Mouse (Mus musculus): ENCODE results near the gene Ccdc141. TPM values are rescaled to one million over a fixed set of nuclear protein-coding genes. Genes with fewer than 3 reads are reported as not detected.

Ccdc141 gene
- polyA plus RNA-seq, 1 experiment = 16.3 TPM

DNA sequence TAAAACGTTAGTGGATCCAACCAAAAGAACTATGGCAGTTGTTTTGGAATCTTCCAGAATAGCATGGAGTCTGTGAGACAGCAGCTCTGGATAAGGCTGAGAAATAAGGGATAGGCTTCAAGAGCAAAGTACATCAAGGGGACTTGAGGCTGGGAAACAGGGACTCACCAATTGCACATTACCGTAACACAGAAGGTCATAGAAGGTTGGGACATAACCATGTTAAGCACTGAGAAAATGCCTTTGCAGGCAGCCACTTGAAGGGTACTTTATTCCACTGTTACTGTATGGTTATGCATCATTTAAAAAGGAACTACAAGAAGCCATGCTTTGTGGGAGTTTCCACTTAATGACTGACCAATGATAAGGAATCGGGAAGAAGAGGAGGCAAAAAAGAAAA is 71.7 kb downstream of the Ccdc141 start:
- no peak overlapping the region for H3K27ac ChIP-seq (ENCODE audit: insufficient read depth, low read length)
- H3K4me3 ChIP-seq (ENCODE audit: insufficient read depth, low read length) = no peak overlapping the region
- peaks cover 2% of the 10 kb centered on the region; the same call in 1 of the 2 replicates for H3K4me1 ChIP-seq (ENCODE audit: control insufficient read depth, insufficient read depth, low read length)
- TF ChIP-seq POLR2A (IDR thresholded peaks at IDR 0.05; ENCODE audit: low read depth, low read length) = no peak
- TF ChIP-seq CTCF (IDR thresholded peaks at IDR 0.05; ENCODE audit: borderline replicate concordance, insufficient read depth, low read length) = no peak

DNA sequence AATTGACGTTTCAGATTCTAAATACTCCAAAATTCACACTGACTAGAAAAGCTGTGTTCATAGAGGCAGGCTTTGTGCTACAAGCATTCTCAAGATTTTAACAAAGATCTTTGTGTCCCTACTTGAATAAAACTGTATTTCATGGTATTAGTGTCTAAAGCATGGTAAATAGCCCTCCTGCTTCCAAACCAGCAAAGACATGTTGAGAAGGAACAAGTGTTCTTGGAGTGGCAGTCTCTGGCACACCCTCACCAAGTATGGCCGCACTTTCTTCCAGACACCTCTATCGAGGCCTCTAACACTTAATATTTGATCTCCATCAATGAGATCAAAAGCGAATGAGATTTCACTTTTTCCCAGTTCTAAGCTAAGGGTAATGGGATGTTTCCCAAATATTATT is 78.7 kb downstream of the Ccdc141 start:
- Histone ChIP-seq H3K27ac (ENCODE audit: insufficient read depth, low read length) (no peak overlapping the region), H3K4me3 (ENCODE audit: insufficient read depth, low read length) (no peak overlapping the region), H3K4me1 (ENCODE audit: control insufficient read depth, insufficient read depth, low read length) (no peaks in the 10 kb centered on the region)
- TF ChIP-seq CTCF (IDR thresholded peaks at IDR 0.05; ENCODE audit: borderline replicate concordance, insufficient read depth, low read length) = no peak
- TF ChIP-seq POLR2A (IDR thresholded peaks at IDR 0.05; ENCODE audit: low read depth, low read length) = no peak

DNA sequence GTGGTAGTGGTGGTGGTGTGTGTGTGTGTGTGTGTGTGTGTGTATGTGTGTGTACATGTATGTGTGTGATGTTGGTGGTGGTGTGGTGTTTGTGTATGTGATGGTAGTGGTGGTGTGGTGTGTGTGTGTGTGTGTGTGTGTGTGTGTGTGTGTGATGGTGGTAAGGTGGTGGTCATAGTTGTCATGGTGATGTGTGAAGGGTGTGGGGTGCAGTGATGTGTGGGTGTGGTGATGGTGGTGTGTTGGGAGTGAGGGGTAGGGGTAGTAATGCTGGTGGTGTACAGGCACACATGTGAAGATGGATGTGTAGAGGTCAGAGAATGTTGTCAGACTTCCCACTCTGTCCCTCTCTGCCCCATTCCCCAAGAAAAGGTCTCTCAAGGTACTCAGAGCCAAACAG is 85.1 kb downstream of the Ccdc141 start:
- Histone ChIP-seq H3K4me1 (ENCODE audit: control insufficient read depth, insufficient read depth, low read length) (no peaks in the 10 kb centered on the region), H3K4me3 (ENCODE audit: insufficient read depth, low read length) (no peak overlapping the region), H3K27ac (ENCODE audit: insufficient read depth, low read length) (no peak overlapping the region)
- TF ChIP-seq CTCF (IDR thresholded peaks at IDR 0.05; ENCODE audit: borderline replicate concordance, insufficient read depth, low read length) (no peak), POLR2A (IDR thresholded peaks at IDR 0.05; ENCODE audit: low read depth, low read length) (no peak)

DNA sequence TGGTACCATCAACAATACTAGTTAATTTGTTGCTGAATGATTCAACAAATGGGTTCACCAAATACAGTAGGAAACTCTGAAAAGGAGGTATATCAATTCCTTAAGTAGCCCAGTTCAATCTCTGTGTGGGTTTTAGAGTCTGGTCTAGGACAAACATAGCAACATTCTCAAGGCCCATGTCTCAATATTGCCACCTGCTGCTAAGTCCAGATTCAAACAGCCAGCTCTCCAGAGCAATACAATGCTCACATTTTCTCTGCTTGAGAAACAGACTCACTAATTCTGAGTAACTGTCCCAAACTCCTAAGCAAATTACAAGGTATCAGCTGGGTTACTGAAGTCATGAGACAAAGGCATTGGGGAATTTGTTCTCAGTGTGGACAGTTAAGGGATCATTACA is 85.8 kb downstream of the Ccdc141 start:
- no peak for TF ChIP-seq POLR2A (IDR thresholded peaks at IDR 0.05; ENCODE audit: low read depth, low read length)
- no peak for TF ChIP-seq CTCF (IDR thresholded peaks at IDR 0.05; ENCODE audit: borderline replicate concordance, insufficient read depth, low read length)
- Histone ChIP-seq H3K27ac (ENCODE audit: insufficient read depth, low read length) (no peak overlapping the region), H3K4me1 (ENCODE audit: control insufficient read depth, insufficient read depth, low read length) (no peaks in the 10 kb centered on the region), H3K4me3 (ENCODE audit: insufficient read depth, low read length) (no peak overlapping the region)

DNA sequence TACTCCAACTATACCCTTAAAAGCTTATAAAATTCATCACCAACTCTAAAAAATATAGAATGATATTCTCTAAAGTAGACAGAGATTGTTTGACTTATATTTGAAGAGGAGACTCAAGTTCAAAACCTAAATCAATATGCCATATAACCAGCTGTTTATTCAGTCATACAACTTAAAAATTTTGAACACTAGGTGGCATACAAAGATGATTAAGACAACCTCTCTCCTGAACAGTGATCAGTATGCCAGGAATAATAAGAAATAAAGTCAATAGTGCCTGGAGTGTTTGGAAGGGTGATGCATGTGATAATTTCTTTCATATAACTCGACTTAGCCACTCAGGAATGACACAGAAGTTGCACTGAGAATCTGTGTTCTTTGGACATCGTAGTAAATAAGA is 89.3 kb downstream of the Ccdc141 start:
- Histone ChIP-seq H3K4me3 (ENCODE audit: insufficient read depth, low read length) (no peak overlapping the region), H3K4me1 (ENCODE audit: control insufficient read depth, insufficient read depth, low read length) (no peaks in the 10 kb centered on the region), H3K27ac (ENCODE audit: insufficient read depth, low read length) (no peak overlapping the region)
- TF ChIP-seq CTCF (IDR thresholded peaks at IDR 0.05; ENCODE audit: borderline replicate concordance, insufficient read depth, low read length) (no peak), POLR2A (IDR thresholded peaks at IDR 0.05; ENCODE audit: low read depth, low read length) (no peak)

DNA sequence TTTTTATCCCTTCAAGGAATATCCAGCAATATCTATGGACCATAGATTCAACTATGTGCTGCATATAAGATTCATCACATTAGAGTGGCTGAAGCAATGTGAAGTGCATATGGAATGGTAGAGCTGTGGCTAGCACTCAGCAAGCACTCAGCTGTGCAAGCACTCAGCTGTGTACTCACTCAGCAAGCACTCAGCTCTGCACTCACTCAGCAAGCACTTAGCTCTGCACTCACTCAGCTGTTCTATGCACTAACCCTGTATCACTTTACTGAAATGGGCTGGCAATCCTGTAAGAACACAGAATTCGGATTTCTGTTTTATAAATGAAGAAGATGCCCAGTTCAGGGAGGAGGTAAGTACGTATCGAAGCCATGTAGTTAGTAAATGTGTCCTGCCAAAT is 89.8 kb downstream of the Ccdc141 start:
- TF ChIP-seq POLR2A (IDR thresholded peaks at IDR 0.05; ENCODE audit: low read depth, low read length) = no peak
- no peak for TF ChIP-seq CTCF (IDR thresholded peaks at IDR 0.05; ENCODE audit: borderline replicate concordance, insufficient read depth, low read length)
- H3K4me1 ChIP-seq (ENCODE audit: control insufficient read depth, insufficient read depth, low read length) = no peaks in the 10 kb centered on the region
- no peak overlapping the region for H3K27ac ChIP-seq (ENCODE audit: insufficient read depth, low read length)
- H3K4me3 ChIP-seq (ENCODE audit: insufficient read depth, low read length) = no peak overlapping the region

DNA sequence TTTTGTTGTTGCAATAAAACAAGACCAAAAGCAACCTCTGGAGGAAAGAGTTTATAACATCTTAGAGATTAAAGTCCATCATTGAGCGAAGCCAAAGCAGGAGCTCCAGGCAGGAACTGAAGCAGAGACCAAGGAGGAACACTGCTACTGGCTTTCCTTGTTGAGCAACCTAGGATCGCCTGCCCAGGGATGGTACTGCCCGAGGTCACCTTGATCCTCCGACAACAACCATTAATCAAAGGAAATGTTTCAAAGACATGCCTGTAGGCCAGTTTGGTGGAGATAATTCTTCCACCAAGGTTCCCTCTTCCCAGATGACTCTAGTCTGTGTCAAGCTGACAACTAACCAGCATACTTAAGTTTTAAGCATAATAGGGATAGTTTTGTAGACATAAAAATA is 91.7 kb downstream of the Ccdc141 start:
- TF ChIP-seq POLR2A (IDR thresholded peaks at IDR 0.05; ENCODE audit: low read depth, low read length) = no peak
- no peak for TF ChIP-seq CTCF (IDR thresholded peaks at IDR 0.05; ENCODE audit: borderline replicate concordance, insufficient read depth, low read length)
- Histone ChIP-seq H3K4me3 (ENCODE audit: insufficient read depth, low read length) (no peak overlapping the region), H3K27ac (ENCODE audit: insufficient read depth, low read length) (no peak overlapping the region), H3K4me1 (ENCODE audit: control insufficient read depth, insufficient read depth, low read length) (no peaks in the 10 kb centered on the region)

DNA sequence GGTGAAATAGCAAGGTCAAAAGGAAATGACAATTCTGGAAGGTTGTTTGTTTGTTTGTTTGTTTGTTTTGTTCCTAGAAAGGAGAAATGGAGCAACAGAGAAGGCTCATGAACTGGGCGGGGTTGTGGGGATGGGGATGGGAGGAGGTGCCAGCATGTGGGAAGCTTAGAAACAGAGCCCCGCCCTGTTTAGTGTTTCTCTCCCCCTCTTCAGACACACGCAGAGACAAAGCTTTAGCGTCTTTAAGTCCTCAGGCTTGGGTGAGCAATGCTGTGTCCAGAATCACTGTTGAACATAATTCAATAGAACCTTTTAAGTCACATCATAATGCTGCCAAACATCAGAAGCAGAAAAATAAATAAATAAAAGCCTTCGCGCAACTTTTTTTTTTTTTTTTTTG is 96.1 kb downstream of the Ccdc141 start:
- no peak for TF ChIP-seq POLR2A (IDR thresholded peaks at IDR 0.05; ENCODE audit: low read depth, low read length)
- no peak for TF ChIP-seq CTCF (IDR thresholded peaks at IDR 0.05; ENCODE audit: borderline replicate concordance, insufficient read depth, low read length)

DNA sequence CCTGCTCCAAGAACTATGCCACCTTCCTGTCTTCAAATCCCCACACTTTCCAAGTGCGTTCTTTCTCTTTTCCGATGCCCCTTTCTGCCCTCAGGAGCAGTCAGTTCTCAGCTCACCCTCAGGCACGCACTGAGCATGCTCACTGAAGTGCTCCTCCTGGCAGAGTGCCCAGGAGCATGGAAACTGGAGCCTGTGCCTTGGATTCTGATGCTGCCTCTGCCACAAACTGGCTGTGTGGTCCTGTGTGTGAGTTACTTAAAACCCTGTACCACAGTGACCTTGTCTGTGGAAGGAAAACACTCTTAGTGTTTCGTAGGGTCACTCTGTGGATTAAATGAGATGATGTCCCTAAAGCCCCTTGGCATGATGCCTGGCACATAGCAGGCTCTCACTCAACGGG is 96.5 kb downstream of the Ccdc141 start:
- Histone ChIP-seq H3K4me1 (ENCODE audit: control insufficient read depth, insufficient read depth, low read length) (no peaks in the 10 kb centered on the region), H3K4me3 (ENCODE audit: insufficient read depth, low read length) (no peak overlapping the region), H3K27ac (ENCODE audit: insufficient read depth, low read length) (no peak overlapping the region)
- no peak for TF ChIP-seq CTCF (IDR thresholded peaks at IDR 0.05; ENCODE audit: borderline replicate concordance, insufficient read depth, low read length)
- TF ChIP-seq POLR2A (IDR thresholded peaks at IDR 0.05; ENCODE audit: low read depth, low read length) = no peak

More for the DNA sequence above, 96.1 kb downstream of the Ccdc141 start:
- Histone ChIP-seq H3K4me3 (ENCODE audit: insufficient read depth, low read length) (no peak overlapping the region), H3K27ac (ENCODE audit: insufficient read depth, low read length) (no peak overlapping the region), H3K4me1 (ENCODE audit: control insufficient read depth, insufficient read depth, low read length) (no peaks in the 10 kb centered on the region)

DNA sequence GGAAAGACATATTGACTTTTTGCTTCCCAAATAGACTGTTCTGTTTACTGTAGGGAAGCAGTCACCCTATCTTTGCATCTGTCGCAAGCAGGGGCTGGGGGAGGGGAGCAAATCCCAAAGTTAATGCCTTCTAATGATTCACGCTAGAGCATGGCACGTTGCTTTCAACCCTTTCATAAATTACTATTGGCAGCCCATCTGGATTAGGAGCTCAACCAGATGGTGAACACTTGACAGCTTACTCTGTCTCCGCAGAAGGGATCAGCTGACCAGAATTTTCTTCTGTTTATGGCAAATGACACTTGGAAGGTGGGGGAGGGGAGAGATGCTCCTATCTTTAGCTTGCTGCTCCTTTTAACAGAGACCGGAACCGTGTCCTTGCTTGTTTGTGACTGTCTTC is 105.1 kb downstream of the Ccdc141 start:
- H3K27ac ChIP-seq (ENCODE audit: insufficient read depth, low read length) = no peak overlapping the region
- TF ChIP-seq CTCF (IDR thresholded peaks at IDR 0.05; ENCODE audit: borderline replicate concordance, insufficient read depth, low read length) (no peak), POLR2A (IDR thresholded peaks at IDR 0.05; ENCODE audit: low read depth, low read length) (no peak)

DNA sequence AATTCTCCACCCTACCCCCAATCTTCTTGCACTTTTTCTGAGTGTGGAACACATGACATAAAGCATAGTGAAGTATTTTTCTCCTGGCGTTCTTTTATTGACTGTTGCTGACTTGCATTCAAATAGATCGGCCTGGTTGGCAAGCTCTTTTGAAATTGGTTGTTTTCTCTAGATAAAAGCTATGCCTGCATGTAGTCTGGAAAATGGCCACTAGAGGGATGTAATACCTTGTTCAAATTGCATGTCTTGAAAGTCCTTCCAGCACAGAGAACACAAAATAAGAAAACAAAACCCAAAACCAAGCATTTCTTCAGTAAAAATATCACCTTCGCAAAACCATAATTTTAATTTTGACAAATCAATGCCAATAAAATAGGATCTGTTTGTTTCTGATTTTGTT is 108.6 kb downstream of the Ccdc141 start:
- Histone ChIP-seq H3K4me1 (ENCODE audit: control insufficient read depth, insufficient read depth, low read length) (no peaks in the 10 kb centered on the region), H3K4me3 (ENCODE audit: insufficient read depth, low read length) (no peak overlapping the region), H3K27ac (ENCODE audit: insufficient read depth, low read length) (no peak overlapping the region)
- no peak for TF ChIP-seq POLR2A (IDR thresholded peaks at IDR 0.05; ENCODE audit: low read depth, low read length)
- TF ChIP-seq CTCF (IDR thresholded peaks at IDR 0.05; ENCODE audit: borderline replicate concordance, insufficient read depth, low read length) = no peak

More for the DNA sequence above, 105.1 kb downstream of the Ccdc141 start:
- Histone ChIP-seq H3K4me3 (ENCODE audit: insufficient read depth, low read length) (no peak overlapping the region), H3K4me1 (ENCODE audit: control insufficient read depth, insufficient read depth, low read length) (no peaks in the 10 kb centered on the region)
